Mouse (Mus musculus) lung, adult 18-20 months (tissue): ENCODE measurements around the gene Shmt2.

Experiments used
- DNase-seq, 2 experiments: peaks; one replicate each; pipeline ENCODE4 v3.0.0; 2022; ENCODE audit warnings: mixed read lengths in 2 of 2

The Shmt2 gene

DNA sequence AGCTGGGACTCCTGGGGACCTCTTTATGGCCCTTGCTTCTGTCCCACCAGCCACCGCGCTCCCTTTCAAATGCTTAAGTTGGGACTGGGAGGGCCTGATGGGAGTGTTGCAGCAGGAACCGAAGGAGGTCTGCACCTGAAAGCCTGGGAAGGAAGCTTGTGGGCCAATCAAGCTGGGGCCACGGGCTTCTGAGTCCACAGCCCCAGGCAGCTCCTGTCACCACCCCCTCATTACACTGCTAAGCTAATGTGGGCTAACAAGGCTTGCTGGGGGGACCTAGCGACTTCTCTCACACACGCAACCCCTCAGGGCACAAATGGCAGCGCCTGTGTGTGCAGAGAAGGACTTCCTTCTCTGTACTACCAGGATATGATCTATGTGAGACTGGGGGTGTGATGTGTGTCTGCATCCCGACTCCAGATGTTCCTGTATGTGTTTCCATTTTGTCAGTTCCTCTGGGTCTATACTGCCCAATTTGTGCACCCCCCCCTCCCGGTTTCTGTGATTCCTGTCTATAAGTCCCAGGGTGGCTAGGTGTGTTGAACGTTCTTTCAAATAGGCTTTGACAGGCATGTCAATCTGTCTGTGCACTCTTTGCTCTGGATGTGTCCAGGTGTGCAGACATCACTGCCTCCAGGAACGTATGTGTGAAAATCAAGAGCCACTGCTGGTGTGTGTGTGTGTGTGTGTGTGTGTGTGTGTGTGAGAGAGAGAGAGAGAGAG, 11.2 kb downstream of the Shmt2 start:
- DNase-seq = no peak

DNA sequence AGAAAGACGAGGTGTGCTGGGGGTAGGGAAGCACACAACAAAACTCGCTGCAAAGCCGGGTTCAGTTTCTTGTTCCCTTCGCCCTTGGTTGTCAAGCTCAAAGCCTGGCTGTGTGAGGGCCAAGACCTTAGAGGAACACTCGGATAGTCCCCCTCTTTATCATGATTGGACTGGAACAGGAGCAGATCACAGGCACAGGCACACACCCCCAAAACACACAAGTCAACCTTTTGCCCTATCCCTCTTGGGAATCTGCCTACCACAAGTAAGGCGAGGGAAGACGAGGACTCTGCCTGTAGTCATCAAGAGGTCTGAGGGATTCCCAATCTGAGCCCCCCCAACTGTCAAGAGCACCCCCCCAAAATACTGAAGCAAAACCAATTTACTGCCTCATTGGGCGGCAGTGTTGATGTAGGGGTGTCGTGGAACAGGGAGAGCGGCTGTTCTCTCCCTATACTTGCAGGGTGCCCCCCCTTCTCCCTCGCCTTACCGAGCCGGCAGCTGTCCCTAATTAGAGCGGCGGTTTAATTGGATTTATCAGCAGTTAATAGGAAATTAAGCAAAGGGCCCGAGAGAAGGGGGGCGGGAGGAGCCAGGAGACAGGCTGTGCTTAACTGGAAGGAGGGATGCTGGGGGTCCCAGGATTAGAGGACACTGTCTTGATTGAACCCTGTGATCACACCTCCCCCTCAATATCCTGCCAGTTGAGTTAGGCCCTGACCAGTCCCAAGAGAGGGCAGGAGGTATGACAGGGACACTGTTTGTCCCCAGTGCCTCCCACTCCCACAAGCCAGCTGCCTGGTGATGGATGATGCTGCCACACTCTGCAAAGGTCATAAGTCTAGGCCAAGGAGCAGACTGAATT, 12.2 kb downstream of the Shmt2 start:
- DNase-seq = no peak

DNA sequence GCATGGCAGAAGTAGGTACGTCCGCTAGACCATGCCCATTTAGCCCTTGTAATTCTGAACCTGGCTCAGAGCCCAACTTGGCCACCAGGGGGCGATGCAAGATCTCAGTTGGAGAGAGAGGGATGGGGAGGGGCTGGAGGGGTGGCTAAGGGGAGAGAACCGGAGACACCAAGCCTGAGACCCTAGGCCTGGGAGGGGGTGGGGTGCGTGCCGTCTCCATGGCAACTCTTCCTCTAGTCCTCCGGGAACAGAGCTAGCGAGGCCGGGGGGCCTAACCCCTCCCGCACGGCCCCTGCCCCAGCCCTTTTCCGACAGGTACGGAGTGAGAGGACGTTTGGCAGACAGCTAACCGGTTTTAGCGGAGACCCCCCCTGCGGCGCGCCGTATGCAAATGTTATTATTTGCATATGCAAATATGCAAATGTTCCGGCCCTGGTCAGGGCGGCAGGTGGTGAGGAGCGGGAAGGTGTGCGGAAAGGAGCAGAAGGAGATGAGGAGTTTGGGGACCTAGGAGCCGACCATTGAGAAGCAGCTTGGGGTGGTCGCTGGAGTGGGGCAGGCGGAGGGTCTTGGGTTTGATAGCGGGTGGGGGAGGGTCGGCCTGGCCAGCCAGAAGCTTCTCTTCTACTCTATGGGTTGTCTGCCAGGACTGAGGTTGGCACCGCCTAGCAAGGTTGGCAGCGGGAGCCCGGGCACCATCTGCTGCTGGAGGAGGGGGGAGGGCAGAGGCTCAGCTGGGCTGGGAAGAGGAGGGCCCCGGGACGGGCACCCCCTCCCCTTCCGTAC, 13.0 kb downstream of the Shmt2 start:
- peak; percentile 76 to 81 for DNase-seq

DNA sequence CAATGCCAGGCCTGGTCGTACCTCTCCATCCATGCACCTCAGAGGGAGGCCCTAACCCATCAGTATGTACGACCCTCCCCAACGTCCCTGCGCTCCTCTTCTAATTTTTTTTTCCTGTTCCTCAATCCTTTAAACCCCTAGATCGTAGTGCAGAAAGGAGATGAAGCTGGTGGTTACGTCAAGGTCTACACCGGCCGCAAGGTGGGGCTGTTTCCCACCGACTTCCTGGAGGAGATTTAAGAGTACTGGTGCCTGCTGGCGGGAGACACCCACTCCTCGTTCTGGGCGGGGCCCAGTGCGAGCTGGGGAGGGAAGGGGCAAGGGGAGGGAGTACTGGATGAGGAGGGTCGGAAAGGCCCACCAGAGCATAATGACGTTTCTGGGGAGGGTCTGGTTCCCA, 14.0 kb downstream of the Shmt2 start:
- DNase-seq = peak; percentile 73 to 78

DNA sequence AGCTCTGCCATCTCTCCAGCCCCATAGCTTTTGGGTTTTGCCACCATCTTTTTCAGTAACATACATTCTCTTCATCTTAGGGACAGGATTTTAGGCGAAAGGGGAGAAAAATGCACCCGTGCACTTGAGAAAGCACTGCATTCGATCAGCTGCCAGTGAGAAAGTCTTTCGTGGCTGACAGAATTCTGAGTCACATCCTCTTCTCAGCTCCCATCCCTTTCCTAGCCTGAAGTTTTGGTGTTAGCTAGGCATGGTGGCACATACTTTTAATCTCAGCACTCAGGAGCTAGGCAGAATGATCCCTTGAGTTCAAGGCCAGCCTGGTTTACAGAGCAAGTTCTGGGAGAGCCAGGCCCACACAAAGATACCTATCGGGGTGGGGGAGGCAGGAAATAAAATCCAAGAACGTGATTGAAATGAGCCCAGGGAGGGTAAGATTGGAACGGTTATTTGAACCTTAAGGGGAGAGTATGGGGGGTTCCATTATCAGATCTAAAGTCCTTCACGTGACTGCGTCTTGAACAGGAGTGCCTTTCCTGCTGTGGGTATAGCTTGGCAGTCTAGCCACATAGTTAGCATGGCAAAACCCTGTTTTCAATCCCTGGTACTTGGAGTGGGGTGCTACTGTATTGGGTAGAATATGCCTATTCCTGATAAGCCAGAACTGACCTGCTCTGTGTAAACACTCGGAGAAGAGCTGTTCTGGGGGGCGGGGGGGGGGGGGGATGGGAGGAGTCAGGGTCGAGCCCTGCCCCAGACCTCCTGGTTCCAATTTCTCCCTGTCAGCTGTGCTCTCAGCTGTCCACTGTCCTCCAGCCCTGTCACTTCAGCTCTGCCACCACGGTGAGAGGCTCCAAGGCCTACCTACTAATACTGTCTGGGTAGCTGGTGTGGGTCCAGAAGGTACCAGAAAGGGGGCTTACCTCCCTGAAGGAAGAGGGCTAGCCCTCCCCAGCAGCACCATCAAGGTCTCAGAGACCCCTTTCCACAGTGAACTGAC, 21.1 kb downstream of the Shmt2 start, which contains the start of gene Stac3:
Gene Stac3 (plus strand): TSS at position 793 of the 1,000 bp plus-strand sequence.
- DNase-seq = no peak

DNA sequence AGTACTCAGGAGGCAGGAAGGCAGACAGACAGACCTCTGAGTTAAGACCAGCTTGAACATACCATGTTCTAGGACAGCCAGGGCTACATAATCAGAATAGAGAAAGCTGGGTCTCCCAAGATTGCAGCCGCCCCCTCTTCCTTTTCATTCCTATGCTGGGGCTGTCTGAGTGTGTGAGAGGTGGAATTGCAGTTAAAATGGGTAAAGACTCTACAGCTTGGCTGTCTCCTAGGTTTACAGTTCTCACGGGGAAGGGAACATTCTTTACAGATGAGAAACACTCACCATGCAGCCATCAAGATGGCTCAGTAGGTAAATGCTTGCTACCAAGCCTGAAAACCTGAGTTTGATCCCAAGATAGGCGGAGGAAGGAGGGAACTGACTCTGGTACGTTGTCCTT, 22.2 kb downstream of the Shmt2 start:
- DNase-seq = no peak

DNA sequence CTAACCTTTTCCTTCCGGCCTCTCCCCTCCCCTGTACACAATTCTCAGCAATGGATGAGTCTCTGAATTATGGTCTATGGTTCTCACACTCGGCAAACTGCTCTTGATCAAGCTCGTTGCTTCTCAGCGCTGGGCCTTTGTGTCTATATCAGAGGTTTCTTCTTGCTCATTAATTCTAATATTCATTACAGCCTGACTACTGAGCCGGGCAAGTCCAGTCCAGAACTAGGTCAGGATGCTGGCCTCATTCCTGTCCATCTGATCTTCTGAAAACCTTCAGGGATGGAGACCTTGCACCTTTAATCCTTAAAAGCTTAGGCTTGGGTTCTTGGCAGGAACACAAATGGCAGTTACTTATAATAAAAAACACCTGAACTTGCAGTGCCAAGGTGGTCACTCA, 22.7 kb downstream of the Shmt2 start:
- DNase-seq = no peak

DNA sequence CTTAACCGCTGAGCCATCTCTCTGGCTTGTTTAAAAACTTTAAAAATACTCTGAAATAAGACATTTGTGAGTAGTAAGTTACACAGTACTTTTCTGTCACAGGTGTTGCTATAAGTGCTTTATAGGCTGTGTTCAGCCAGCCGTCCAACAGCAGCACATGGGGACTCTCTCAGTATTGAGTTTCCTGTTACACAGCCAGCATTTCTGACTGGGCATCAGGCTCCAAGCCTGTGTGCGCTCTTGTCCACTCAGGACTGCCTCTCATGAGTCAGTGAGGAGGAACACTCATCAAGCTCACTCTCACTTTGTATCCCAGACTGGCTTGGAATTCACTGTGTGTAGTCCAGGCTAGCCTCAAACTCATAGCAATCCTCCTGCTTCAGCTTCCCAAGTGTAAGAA, 26.1 kb downstream of the Shmt2 start:
- DNase-seq = no peak

DNA sequence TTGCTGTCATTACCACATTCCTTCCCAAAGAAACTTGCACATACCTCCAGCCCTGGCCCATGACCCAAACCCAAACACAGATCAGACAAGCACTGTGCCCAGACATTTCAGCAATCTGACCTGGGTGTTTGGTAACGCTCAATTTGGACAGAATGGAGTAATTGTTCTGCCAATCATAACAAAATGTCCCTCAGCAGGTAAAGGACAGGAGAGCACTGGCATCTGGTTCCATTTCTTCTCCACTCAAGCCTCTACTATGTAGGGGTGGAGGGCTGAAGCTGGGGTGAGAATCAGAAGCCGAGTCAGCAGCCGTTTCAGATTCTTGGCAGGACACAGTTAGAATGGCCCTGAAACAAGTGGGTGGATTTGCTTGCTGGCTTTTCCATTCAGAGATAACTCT, 30.1 kb downstream of the Shmt2 start:
- no peak for DNase-seq

DNA sequence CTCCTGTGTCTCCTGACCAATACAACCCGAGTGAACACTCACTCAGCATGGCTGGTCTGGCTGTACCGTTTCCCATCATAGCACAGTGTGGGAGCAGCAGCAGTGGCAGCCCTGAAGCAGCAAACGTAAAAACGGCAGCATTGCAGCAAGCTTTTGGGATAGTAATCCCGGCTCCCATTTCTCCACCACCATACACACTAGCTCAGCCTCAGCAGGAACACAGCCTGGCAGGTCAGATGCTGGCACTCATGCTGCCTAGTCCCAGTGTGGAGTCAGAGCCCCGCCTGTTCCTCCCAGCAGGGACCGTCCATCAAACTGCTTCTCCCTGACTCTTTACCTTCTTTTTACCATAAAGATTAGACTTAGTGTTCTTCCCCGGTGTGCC, 31.1 kb downstream of the Shmt2 start:
- no peak for DNase-seq

DNA sequence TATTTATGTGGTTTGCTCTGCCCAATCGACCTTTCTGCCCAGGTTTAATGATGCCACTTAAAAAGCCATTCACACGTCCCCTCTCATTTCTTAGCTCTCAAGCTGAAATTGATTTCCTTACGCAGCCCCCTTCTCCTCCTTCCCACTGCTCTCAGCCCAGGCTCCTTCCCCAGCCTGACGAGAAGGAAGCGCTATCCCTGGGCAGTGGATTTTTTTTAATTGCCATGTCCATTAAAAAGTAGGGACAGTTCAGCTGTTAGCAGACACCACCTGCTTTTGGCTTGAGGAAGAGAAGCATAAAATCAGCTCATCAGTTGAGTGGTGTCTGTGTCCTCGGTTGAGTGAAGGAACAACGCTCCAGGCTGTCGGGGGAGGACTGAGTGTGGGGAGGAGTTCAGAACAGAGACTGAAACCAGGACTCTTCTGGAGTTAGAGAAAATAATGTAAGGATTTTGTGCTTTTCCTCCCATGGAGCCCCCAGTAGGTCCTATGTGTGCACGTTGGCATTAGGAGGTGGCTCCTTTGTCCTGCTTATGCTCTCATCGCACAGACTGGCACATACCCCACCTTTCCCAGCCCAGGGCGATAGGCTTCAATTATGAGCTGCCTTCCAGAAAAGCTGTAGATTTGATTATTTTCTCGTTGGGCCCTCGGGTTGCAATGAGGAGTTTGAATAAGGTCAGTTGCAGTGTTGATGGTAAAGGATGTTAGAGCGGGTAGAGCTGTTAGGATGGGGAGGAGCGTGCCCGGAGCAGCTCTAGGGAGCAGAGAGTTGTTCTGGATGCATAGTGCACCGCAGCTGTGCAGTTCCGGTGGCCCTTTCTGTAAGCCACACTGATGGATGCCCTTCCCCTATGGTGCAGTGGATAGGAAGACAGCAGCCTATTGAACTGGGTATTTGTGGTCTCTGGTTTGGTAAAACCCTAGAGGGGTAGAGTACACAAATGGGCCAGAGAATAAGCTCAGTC, 31.8 kb downstream of the Shmt2 start:
- DNase-seq = no peak

DNA sequence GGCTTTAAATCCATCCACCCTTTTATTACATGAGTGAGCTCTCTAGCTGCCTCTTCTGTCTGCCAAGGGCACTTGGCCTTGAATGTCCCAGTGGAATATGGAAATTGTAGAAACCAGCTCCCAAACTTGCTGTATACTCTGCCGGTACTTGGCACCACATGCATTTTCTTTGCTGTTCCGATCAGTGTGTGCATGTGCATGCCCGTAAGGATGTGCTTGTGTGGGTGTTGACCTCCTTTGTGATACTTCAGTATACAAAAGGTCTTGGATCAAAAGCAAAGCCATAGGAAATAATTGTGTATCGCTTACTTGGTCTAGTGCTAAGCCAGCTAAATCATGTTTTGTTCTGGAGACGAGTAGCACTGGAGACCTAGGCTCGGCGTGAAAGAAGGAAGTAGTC, 33.4 kb downstream of the Shmt2 start:
- no peak for DNase-seq

DNA sequence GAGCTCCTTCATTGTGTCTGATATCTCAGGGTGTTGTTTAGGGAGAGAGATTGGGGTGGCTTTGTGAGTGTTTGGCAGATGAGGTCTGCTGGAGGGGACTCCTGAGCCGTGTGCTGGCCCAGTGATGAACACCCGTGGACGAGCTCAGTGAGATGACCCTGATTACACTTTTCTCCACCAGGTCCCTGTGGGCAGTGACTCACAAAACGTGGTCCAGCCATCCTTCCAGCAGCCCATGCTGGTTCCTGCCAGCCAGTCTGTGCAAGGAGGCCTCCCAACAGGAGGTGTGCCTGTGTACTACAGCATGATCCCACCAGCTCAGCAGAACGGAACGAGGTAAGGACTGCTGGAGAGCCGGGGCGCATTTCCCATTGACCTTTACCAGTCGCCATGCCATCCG, 37.0 kb downstream of the Shmt2 start:
- DNase-seq = no peak

DNA sequence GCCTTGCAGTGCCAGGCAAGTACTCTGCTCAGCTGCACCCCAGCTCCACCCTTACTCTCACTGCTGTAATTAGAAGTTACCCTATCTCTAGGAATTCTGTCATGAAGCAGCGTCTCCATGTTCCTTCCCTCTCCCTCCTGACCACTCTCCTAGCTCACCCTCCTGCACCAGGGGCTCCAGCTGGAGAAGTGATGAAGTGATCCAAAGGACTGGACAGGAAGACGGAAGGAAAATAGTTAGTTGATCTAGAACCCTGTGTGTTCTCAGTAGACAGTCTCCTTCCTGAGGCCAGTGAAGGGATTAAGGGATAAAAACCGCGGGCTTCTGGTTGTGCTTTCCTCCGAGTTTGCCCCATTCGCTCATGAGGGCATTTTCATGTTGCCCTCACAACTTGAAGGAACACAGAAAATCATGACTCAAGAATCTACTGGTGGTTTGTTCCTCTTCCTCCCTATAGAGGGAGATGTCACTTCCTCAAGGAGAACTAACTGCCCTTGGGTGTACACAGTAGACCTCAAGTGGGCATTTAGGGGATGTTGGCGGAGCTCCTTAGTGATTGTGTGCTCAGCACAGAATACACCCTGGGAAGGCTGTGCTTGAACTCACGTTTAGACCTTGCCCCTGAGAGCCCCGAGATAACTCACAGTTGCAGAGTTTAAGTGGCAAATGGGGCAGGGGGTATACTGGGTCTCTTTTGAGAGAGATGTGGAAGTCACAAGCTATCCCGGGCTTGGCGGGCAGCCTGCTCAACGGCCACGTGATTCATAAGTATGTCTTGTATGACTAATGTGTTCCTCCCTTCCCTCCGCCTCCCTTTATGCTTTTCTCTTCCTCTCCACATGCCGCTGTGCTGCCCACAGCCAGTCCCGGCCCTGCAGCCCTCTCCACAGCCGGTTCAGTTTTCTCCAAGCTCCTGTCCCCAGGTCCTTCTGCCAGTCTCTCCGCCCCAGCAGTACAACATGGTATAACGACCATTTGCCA, 41.1 kb downstream of the Shmt2 start:
- DNase-seq = peak; percentile 38 to 59

DNA sequence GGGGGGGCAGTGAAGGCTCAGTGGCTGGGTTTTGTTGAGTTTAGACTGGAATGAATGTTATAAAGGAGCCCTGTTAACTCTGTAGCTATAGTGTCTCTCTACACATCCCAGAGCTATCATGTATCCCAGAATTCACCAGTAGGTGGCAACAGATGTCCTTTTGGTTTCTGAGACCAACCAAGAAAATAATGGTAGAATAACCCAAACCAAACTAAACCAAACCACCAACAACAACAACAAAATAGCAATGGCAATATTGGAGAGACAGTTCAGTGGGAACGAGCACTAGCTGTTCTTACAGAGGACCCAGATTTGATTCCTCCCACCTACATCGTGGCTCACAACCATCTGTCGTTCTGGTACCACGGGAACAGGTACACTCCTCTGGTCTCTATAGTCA, 43.1 kb downstream of the Shmt2 start:
- no peak for DNase-seq

DNA sequence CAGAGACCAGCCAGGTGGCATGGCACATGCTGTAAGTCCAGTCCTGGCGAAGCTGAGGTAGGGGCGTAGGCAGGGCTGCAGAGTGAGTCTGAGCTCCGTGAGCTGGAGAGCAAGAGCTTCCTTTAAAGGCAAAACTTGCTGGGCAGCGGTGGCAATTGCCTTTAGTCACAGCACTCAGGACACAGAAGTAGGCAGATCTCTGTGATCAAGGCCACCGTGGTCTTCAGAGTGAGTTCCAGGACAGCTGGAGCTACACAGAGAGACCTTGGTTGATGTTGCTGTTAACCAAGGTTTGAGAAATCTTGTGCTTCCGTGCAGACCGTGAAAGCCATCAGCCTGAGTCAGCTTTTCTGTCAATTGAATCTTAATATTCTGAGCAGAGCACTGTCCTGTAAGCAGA, 44.9 kb downstream of the Shmt2 start:
- DNase-seq = no peak

DNA sequence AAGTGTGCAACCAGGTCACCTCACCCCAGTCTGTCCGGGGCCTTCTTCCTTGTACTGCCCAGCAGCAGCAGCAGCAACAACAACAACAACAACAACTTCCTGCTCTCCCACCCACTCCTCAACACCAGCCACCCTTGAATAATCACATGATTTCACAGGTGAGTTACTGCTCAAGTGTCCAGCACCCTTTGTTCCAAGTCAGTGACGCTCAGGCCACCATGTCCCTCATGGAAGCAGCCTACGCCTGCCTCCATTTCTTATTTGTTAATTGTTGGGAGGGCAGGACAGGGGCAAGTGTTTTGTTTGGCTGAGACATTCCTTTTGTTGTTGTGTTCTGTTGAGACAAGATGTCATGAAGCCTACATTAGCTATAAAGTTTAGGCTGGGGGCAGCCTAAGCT, 45.7 kb downstream of the Shmt2 start:
- no peak for DNase-seq

DNA sequence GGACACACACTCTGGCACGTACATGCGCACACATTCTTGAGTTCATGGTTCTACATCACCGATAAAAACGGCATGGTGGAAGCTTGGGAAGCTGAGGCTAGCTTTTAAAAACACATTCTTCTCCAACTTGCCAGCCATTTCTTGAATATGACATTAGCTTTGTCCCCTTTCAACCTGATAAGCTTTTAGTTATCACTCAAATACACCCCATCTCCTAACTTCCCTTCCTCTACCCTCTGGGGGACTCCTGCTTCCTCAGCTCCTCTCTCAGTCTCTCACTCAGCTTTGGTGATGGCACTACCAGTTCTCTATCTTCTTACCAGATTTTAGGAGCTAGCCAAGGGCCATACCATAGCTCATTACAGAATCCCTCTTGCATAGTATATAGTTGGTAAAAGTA, 47.1 kb downstream of the Shmt2 start:
- DNase-seq = no peak

DNA sequence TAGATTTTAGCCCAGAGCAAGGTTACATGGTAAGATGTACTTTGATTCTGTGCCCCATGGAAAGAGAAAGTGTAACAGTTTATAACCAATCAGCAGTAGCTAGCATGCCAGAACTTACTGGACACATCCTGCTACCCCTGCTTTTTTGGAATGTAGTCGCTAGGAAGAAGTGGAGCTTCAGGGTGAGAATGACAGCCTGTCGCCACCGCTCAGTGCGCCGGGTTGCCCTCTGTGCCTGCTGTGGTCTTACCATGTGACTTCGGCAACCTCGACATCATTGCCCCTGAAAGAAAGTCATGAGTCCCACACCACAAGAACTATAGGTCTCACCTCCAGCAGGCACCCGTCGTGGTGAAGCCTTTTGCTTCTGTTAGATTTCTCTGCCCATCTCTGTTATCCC, 49.5 kb downstream of the Shmt2 start:
- DNase-seq = no peak
